Mouse (Mus musculus): ENCODE data around the gene Arid3a.
A peak's percentile ranks its signal among the peaks of the same experiment; 100 is the strongest.

Gene Arid3a

DNA sequence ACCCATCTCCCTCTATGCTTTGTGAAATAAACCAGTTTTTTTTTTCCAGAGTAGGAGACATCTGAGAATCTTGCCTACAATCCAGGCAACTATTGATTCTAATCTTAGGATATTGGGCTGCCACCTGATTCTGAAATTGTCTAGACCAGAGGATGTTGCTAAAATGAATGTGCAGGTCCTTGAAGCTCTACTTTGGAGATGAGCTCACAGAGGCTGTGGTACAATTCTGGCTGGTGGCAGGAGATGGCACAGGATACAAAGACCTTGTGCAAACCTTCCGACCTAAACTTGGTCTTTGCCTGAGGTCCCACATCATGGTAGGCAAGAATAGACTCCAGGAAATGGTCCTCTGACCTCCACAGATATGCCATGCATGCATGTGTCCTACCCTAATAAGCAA, 68.8 kb downstream of the Arid3a start:
- DNase-seq (ENCODE audit: low spot score in 2 of 2): no peak

DNA sequence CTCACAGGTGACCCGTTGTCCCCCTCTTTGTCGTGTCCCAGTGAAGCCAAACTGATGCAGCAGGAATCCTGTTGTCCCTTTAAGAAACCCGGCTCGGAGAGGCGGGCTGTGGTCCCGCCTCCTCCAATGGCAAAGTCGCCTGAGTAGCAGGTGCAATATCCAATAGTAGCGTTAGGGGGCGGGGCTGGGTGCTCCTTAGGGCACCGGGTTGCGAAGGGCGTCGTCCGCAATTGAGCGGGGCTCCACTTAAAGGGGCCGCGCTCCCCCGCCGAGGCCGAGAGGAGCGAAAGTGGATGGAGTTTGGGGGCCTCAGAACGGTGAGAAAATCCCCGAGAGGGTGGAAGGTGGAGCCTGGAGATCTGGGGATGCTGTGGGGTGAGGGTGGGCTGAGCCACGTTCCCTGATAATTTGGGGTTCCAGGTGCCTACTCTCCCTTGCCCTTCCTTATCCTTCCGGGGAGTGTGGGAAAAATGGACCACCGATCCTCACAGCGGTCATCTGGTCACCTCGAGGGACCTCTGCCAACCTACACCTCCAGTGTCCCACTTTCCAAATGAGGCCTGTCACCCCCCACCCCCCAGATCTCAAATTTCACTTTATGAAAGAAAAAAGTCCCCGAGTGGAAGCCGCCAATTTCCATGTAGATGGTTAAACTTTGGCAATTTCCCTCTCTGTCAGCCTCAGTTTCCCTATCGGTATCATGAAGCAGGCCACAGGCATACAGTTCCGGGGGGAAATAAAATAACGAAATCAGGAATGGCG, 69.6 kb downstream of the Arid3a start, which contains the start of gene Abca7:
TSS of gene Abca7 (plus strand) at position 223 of the 762 bp plus-strand sequence.
- peak; percentile 96 to 98 for DNase-seq (ENCODE audit: low spot score in 2 of 2)

DNA sequence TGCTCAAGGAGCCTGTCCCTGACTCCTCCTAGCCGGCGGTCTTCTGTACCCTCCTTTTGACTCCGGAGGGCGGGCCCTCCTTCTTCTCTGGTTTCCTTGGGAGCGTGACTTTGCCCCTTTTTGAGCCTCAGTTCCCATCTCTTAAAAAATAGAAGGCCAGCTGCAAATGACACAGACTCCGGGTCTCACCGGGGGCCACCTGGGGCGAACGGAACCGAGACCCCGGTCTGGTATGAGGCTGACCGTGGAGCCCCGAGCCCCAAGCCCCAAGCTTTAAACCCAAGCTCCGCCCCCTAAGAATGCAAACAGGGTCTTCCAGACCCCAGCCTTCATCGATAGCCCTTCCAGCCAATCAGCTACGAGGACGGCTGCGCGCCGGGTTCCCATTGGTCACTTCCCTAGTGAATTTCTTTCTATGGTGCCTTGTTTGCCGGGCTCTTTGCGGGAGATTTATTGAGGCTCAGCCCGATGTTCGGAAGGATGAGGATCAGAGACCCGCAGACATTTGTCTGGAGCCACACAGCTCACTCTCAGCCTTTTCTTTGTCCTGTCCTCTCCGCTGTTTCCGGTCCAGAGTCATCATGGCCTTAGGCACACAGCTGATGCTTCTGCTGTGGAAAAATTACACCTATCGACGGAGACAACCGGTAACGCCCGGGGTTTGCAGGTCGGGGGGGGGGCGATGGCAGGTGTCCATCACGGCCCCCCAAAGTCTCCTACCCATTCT, 70.4 kb downstream of the Arid3a start:
- peak in 1 of 2 experiments; percentile 55 for DNase-seq (ENCODE audit: low spot score in 2 of 2)

GRCm38 (mm10) chr10:79997819-79998218, 71.0 kb downstream of the Arid3a start:
- peak; percentile 19 to 44 for DNase-seq (ENCODE audit: low spot score in 2 of 2)

DNA sequence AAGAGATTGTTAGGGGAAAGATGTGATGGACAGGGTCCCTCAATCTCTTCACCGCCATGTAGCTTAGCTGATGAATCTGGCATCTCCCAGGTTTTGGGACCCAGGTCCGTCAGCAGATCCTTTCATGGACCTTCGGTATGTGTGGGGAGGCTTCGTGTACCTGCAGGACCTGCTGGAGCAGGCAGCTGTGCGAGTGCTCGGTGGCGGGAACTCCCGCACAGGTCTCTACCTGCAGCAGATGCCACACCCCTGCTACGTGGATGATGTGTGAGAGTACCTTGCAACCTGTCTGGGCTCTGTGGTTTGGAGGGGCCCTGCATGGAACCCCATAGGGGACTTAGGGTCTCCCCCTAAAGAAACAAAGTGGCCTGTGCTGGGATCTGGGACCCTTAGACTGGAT, 75.1 kb downstream of the Arid3a start:
- no peak for DNase-seq (ENCODE audit: low spot score in 2 of 2)

- no peak for DNase-seq (ENCODE audit: low spot score in 2 of 2)
Observed at GRCm38 (mm10) chr10:80002829-80003228, 76.0 kb downstream of the Arid3a start.

GRCm38 (mm10) chr10:80003374-80004232, 76.8 kb downstream of the Arid3a start:
- DNase-seq (ENCODE audit: low spot score in 2 of 2): no peak

GRCm38 (mm10) chr10:80004233-80004705, 77.4 kb downstream of the Arid3a start:
- DNase-seq (ENCODE audit: low spot score in 2 of 2): no peak

Measured in urinary bladder, postnatal 36 days (tissue).